Mouse (Mus musculus) liver, embryonic 14.5 days (tissue): ENCODE results near the gene Nlgn2.

Source experiments
- CTCF ChIP-seq: IDR thresholded peaks from 2 replicates; pipeline ENCODE4 v1.5.1; 2016; ENCODE audit warnings: antibody characterized with exemption, low read depth, control low read depth
- EP300 ChIP-seq: IDR thresholded peaks from 2 replicates; pipeline ENCODE4 v1.6.1; 2016; ENCODE audit warnings: antibody characterized with exemption, low read depth

GRCm38 (mm10) chr11:69803328-69803727 lies 34.3 kb downstream of the Nlgn2 start:
- TF ChIP-seq CTCF, result no peak
- no peak for TF ChIP-seq EP300
